Mouse (Mus musculus): ENCODE measurements around the gene Myom1.

Myom1 gene

DNA sequence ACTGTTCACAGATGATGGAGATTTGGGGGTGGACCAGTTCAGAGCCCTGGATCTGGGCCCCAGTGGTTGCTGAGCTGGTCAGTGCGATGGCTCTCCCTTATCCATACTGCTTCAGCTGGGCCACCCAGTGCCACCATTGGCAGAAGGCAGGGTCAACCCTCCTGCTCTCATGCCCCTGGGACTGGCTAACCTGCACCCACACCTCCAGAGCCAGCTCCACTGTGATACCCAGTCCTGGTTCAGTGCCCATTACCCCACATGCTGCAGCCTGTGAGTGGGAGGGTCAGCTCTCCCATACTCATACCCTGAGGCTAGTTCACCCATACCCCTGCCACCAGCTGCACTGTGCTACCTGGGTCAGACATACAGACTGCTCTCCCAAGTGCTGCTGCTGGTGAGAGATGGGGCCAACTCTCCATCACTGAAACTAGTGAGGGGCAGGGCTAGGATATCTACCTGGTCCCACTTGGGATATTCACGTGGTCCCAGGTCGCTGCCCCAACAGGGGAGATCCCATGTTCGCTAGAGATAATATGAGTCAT, 15.1 kb downstream of the Myom1 start:
- DNase-seq (ENCODE audit: low spot score), result no peak

DNA sequence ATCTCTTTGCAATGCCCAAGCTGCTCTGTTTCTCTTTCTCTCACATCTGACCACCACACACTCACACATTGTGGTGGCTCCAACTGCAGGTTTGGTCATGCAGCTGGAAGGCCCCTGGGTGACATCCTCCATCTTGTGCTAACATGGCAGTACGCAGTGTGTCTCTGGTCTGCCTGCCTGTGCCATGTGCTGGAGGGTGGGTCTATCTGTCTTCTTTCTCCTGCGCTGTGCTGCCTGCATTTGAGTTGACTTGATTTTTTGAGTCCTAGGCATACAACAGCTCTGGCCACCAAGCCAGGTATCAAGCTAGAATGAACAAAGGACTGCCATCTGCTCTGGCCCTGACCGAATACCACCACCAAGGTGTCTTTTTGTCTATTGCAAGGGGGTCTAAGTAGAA, 15.7 kb downstream of the Myom1 start:
- DNase-seq (ENCODE audit: low spot score), result no peak

DNA sequence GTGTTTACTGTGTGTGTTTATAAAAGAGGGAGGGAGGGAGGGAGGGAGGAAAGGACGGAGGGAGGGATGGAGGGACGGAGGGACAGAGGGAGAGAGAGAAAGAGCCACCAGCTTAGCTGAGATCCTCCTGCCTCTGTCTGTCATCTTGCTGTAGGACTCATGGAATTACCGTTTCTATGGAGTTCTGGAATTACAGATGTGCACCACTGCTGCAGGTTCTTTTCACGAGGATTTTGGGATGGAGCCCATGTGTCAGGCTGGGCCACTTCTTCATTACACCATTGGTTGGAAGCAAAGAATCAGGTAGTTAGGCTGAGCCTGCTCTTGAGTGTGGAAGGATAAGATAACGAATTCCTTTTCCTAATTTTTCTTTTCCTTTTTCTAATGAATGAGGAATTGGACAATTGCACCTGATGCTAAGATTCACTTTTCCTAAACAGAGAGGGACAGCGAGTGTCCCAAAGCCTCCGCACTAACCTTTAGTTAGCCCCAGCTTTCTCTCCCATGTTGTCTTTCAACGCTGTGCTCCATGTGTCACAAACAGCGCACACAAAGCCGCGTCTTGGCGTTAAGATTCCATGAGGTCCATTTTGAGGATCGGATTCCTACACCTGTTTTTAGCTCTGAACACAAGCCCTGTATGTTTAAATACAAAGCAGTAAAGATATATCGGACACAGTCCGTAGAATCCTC, 16.3 kb downstream of the Myom1 start:
- DNase-seq (ENCODE audit: low spot score), result no peak

- DNase-seq (ENCODE audit: low spot score), result no peak
Measured at GRCm38 (mm10) chr17:71019309-71019655, 16.8 kb downstream of the Myom1 start.

GRCm38 (mm10) chr17:71019860-71020259, 17.4 kb downstream of the Myom1 start:
- DNase-seq (ENCODE audit: low spot score), result no peak

GRCm38 (mm10) chr17:71022841-71023240, 20.4 kb downstream of the Myom1 start:
- DNase-seq (ENCODE audit: low spot score), result no peak

GRCm38 (mm10) chr17:71024071-71024470, 21.6 kb downstream of the Myom1 start:
- DNase-seq (ENCODE audit: low spot score), result no peak

- DNase-seq (ENCODE audit: low spot score), result no peak
Measured at GRCm38 (mm10) chr17:71025922-71026321, 23.5 kb downstream of the Myom1 start.

- no peak for DNase-seq (ENCODE audit: low spot score)
Measured at GRCm38 (mm10) chr17:71027186-71027585, 24.8 kb downstream of the Myom1 start.

DNA sequence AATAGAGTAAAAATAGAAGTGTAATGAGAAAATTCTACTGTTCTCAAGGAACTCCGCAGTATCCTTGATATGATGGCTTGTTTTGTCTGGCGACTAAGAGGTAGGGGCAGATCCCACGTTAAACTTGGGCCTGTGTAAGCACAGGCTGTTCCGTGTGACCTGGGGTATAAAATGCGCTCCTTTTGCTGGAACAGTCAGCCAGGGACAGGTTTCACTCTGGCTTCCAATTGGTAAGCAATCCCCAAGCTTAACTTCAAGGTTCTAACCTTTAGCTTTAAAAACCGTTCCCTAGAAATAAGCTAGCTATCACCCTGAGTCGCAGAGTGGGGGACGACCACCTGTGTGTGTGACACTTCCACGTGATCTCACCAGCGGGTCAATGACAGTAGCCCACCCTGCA, 30.3 kb downstream of the Myom1 start:
- DNase-seq (ENCODE audit: low spot score), result no peak

GRCm38 (mm10) chr17:71034472-71034871, 32.0 kb downstream of the Myom1 start:
- DNase-seq (ENCODE audit: low spot score), result no peak

DNA sequence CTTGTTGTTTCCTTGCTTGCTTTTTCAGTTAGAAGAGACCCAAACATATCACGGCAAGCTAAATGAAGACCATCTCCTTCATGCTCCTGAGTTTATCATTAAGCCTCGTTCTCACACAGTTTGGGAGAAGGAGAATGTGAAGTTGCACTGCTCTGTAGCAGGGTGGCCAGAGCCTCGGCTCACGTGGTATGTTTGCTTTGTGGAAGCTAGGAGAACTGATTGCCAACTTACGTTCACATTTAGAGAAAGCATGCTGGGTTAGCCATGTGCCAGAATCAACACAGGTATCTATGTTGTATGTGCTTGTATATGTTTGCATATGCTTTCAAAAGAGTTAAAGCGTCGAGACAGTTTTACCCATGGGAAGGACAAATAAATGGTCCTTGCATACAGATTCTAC, 34.8 kb downstream of the Myom1 start:
- no peak for DNase-seq (ENCODE audit: low spot score)

GRCm38 (mm10) chr17:71038812-71039211, 36.4 kb downstream of the Myom1 start:
- DNase-seq (ENCODE audit: low spot score), result no peak

GRCm38 (mm10) chr17:71039851-71040581, 37.6 kb downstream of the Myom1 start:
- DNase-seq (ENCODE audit: low spot score), result no peak

- no peak for DNase-seq (ENCODE audit: low spot score)
Measured at GRCm38 (mm10) chr17:71040582-71040880, 38.1 kb downstream of the Myom1 start.

DNA sequence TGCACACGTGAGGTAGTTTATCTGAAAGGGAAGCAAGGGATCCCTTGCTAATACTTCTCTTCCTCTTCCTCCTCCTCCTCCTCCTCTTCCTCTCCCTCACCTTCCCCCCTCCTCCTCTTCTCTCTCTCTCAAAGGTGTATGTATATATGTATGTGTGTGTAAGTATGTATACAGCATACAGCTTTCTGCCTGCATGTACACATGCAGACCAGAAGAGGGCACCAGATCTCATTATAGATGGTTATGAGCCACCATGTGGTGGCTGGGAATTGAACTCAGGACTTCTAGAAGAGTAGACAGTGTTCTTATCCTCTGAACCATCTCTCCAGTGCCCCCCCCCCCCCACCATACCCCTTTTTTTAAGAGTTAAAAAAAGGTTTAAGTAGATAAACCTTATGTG, 40.2 kb downstream of the Myom1 start:
- no peak for DNase-seq (ENCODE audit: low spot score)

- DNase-seq (ENCODE audit: low spot score), result no peak
Measured at GRCm38 (mm10) chr17:71045591-71045990, 43.2 kb downstream of the Myom1 start.

DNA sequence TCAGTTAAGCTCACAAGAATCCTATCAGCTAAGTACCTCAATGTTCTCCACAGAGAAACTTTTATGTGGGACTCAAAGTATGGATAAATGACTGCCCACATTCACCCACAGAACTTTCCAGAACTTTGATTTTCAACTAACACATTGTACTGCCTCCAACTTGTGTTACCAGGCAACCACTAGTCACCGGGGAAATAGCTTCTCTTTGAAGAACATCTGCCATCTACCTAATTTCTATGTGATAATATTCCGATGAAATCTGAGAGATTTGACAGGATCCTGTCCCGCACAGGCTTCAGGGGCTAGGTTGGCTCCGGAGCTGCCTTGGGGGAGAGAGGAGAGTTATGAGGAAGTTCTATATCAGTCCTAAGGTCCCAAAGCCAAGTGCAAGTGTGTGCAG, 44.4 kb downstream of the Myom1 start:
- DNase-seq (ENCODE audit: low spot score), result no peak

DNA sequence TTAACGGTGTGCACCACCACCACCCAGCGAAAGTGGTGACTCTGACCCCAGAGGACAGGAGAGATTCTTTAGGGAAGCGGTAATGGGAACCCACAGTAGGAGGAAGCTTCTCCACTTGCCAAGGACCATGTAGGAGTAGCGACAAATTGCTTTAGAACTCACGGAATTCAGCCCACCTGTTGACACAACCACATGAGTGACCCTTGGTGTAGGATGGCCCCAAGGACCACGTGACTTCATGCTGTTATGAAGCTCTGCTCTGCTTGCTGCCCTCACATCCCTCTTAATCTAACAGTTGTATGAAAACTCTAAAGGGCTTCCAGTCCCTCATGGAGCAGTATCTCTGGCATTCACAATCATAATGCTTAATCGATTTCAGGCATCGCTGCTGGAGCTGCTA, 46.9 kb downstream of the Myom1 start:
- DNase-seq (ENCODE audit: low spot score), result no peak

GRCm38 (mm10) chr17:71053134-71053708, 50.8 kb downstream of the Myom1 start:
- no peak for DNase-seq (ENCODE audit: low spot score)

DNA sequence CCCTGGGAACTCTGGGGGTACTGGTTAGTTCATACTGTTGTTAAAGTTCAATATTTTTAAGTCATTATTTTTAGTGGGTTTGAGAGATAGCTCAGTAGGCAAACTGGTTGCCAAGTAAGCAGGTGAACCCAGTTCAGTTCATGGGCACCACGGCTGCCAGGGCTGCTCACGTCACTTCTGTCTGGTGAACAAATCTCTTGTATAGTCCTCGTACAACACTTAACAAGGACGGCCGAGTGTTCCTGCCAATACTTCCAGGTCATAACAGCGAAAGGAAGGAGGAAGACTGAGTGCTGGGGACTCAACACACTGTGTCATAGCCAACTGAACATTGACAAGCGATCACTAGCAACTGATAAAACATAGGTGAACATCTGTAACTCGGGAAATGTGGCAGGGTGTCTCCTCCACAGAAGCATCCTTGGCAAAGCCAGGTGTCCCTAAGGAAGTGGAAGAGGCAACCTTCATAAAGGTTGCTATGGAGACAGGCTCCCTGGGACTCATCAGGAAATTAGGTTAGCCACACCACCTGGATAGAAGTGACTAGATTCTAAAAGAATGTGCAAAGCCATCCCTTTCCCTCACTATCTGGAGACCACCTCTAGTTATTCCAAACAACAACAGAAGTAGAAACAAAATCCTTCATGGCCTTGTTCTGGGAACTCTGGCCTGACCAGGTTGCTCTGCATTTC, 52.9 kb downstream of the Myom1 start:
- no peak for DNase-seq (ENCODE audit: low spot score)

DNA sequence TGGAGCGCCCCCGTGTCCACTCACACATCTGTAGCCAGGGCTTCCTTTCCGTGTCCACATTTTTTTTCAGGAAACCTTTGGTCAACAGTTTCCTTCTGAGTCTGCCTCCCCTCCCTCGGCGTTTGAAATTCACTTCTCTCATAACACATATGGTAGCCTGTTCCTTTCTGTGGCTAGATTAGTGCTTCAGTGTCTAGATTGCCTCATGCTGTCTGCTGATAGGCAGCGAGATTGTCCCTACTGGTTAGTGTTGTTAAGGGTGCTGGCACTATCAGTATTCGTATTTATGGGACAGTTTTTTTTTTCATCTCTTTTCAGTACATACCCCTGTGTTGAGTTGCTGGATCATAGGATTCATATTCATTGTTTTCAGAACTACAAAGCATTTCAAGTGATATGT, 54.0 kb downstream of the Myom1 start:
- DNase-seq (ENCODE audit: low spot score), result no peak

DNA sequence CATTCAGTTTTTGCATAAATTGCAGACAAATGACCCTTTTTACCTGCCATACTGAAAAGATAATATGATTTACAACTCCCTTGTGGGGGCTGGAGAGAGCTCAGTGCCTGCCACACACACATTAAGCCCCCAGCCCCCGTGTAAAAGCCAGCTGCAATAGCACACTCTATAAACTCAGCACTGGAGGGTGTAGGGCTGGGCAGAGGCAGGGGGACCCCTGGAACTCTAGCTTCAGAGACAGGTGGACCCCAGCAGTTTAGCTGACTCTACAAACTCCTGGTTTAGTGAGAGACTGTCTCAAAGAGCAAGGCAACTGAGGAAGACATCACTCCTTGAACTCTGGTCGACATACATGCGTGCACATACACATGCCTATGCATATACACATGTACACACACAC, 55.3 kb downstream of the Myom1 start:
- DNase-seq (ENCODE audit: low spot score), result no peak

Data from left cerebral cortex, adult 11 months (tissue).